Mouse (Mus musculus) erythroblast, adult 5-6 weeks (primary cell): ENCODE results near the gene F7. TPM values are rescaled to one million over a fixed set of nuclear protein-coding genes. Genes with fewer than 3 reads are reported as not detected.

Experiments used
- ATAC-seq: replicated peaks from 2 replicates; pipeline ENCODE4 v1.8.0; 2016; ENCODE audit warnings: moderate number of reproducible peaks, mild to moderate bottlenecking, moderate TSS enrichment, inconsistent platforms; ENCODE audit not compliant: poor library complexity, low FRiP score, severe bottlenecking
- total RNA-seq, 2 experiments: library from RNA; stranded (forward) in 1 of 2; stranded (reverse) in 1 of 2; fragments of 150-400 nt in 1 of 2; fragments of 200-764, 138-1000 nt in 1 of 2; gene quantifications; 2 replicates each; pipeline versions ENCODE4 v1.2.3 to v1.2.4; 2015 to 2017; ENCODE audit warnings: low replicate concordance in 2 of 2

Gene F7
- total RNA-seq (2015; ENCODE audit: low replicate concordance) (not detected in 2 replicates), total RNA-seq (2017; ENCODE audit: low replicate concordance) (not detected in 2 replicates)

DNA sequence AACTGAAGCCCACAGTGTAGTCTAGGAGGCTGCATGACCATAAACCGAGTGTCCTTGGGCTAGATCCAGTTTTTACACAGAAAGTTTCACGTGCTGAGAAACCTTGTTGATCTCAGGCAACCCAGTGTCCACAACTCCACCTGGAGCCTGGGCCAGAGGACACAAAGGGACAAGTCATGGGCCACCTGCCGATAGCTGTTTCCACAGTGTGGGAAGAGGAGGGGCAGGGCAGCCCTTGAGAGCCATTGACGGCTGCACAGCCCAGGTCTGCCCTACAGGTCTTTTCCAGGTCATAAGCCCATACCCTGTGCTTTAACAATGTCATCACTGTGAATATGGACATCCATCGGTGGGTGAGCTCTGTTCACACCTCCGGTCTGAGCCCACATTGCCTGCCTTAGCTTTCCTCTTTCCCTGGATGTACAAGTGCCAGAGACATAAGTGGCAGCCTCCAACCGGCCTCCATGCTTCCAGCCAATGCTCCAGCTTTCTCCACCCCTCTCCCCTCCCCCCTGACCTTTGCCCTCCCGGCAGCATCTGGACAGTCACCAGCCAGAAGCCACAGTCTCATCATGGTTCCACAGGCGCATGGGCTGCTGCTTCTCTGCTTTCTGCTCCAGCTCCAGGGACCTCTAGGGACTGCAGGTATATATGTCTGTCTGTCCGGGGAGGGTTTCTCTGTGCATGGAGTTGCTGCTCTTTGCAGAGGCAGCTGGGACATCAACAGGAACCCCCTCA is at the start of gene F7:
F7 (plus strand) TSS at position 548 of the 738 bp plus-strand sequence.
- no peak for ATAC-seq

- no peak for ATAC-seq
Observed at GRCm38 (mm10) chr8:12976290-12976689, 49.5 kb upstream of the F7 start.

DNA sequence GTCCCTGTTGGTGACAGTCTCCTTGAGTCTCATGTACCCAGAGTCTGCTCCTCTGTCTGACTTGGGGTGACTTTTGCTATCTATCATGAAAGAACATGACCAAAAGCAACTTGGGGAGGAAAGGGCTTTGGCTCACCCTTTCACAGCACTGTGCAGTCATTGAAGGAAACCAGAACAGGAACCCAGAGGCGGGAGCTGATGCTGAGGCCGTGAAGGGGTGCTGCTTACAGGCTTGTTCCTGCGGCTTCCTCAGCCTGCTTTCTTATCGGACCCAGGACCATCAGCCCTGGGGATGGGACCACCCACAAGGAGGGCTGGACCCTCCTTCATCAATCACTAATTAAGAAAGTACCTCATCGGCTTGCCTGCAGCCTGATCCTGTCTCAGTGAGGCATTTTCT is 49.1 kb upstream of the F7 start:
- no peak for ATAC-seq

DNA sequence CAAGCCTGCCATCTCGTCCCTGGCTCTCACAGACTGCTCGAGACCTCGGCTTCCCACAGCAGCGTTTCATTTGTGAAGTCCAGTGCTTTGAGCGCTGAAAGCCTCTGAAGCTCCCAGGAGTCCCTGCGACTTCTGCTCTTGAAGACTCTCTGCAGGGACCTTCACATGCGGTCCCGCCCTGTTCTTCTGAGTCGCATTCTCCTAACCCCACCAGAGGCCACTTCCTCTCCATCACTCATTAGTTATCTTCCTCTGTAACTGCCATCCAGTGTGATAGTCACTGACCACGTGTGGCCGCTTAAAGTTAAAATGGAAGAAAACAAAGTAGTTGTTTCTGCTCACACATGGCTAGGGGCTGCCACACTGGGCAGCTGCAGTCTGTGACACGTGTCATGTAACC is 48.5 kb upstream of the F7 start:
- ATAC-seq, result no peak

DNA sequence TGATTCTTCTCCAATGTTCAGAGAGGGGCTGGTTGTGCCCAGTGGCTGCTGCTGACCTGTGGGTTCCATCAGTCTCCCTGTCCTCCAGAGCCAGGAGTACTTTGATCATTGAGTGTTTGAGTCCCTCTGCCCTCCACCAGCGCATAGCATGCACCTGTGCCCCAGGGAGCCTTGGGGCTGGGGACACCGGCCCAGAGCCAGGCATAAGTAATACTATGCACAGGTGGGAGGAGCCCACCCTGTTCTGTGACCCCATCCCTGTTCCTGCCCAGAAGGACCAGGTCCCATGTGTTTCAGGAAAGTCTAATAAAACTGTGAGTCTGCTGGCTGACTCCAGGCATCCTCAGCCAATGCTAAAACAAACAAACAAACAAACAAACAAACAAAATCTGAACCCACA is 47.5 kb upstream of the F7 start:
- ATAC-seq, result no peak

DNA sequence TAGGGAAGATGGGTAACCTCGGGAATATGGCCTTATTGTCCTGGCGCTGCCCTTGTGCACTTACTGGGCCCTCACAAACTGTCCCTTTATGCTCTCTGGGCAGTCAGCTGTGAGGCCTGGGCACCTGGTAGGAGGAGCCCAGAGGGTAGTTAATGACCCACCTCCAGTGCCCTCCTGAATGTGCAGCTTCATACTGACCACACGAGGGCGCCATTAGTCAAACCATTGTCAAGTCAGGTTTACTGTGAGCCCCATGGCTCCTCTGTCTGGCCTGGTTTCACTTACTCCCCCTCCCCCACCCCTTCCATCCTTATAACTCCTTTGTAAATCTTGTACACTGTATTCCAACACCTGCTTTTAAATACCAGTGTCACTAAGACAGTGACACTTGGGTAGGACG is 47.1 kb upstream of the F7 start:
- ATAC-seq, result peak; percentile 66

DNA sequence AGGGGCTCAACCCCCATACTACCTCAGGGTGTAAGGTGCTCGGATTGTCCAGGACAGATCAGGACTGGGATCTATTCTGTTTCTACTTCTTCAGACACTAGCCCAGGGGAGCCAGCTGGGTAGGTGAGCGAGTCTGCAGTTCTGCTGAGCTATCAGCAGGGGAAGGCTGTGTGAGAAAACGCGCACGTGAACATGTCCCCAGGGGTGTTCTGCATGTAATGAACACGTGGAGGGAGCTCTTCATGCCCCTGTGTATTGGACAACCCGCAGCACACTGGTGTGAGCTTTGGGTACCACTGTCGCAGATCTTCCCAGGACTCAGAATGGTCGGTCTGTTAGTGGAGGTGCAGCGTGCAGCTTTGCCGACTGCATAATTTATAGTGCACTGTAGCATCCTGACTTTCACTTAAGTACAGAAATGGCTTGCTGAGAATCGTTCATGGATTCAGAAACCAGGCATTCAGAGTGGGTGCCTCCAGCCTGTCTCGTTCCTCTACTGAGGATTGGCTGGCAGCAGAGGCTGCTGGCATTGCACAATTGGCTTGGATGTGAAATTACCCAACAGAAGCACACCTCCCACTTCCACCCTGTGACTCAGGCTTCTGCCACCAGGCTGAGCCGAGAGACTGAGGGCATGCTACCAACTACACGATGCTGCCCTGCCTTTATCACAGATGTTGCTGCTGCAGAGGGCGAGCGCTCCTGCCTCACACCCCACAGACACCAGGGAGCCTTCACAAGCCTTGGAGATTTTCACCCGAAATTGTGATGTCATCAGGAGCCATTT is 42.0 kb upstream of the F7 start:
- no peak for ATAC-seq

DNA sequence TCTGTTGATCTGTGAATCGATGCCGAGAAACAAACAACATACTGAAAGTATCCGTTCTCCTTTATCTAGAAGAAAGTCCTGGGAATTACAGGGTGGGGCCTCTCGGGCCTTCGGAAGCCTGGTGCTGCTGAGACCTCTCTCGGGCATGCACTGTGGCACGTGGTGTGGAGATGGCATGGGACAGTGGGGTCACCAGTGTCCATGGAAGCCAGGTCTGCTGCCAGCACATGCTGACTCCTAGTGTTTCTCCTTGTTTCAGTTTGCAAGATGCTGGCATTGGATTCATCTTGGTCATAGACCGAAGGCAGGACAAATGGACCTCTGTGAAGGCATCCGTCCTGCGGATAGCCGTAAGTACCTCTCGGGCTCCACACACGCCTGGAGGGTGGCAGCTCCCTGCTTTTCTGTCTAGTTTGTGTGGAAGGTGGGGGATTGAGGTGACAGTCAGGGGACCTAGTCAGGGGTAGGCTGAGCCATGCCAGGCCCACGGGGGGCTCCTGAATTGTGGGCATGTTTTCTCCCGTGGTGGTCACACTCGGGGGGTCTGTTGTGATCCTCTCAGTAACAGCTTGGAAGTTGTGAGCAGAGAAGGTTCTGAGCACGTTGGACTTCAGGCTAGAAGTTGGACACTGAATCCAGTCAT is 41.1 kb upstream of the F7 start:
- ATAC-seq, result no peak

- ATAC-seq, result no peak
Observed at GRCm38 (mm10) chr8:12985259-12985658, 40.6 kb upstream of the F7 start.

- ATAC-seq, result no peak
Observed at GRCm38 (mm10) chr8:12987571-12987970, 38.3 kb upstream of the F7 start.

GRCm38 (mm10) chr8:12988722-12989430 is 37.0 kb upstream of the F7 start:
- no peak for ATAC-seq

DNA sequence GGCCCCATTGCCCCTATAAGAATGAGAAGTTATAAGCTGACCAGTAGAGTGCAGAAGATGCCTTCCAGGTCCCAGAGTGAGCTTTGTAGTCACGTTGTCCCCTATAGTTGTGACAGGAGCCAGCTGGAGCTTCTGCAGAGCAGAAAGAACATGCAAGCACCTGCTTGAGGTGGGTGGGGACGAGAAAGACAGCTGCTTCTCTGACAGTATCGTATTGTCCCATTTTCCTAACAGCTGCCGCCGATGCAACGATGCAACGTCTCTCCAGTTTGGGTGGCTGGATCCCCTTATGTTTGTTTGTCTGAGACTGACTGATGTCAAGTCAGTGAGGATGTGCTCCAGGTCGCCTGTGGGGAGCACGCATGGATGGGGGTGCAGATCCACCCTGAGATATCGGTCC is 34.4 kb upstream of the F7 start:
- ATAC-seq, result no peak

GRCm38 (mm10) chr8:12994468-12994867 is 31.4 kb upstream of the F7 start:
- no peak for ATAC-seq

GRCm38 (mm10) chr8:12995481-12995880 is 30.4 kb upstream of the F7 start:
- no peak for ATAC-seq

GRCm38 (mm10) chr8:12996831-12997275 is 29.0 kb upstream of the F7 start:
- ATAC-seq, result no peak

DNA sequence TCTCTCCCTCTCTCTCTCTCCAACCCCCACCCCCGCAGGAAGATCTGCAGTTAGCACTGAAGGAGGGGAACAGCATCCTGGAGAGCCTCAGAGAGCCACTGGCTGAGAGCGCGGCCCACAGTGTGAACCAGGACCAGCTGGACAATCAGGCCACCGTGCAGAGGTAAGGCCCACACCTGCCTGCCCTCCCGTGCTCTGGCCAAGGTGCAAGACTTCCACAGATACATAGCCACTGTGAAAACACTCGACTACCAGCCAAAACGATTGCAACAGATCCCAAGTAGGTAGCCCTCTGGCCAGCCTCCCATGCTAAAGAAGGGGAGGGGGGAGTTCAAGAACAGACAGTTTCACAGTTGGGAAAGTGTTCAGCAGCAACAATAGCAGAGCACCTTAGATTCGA is 27.5 kb upstream of the F7 start:
- no peak for ATAC-seq

- no peak for ATAC-seq
Observed at GRCm38 (mm10) chr8:12999793-13000192, 26.0 kb upstream of the F7 start.

DNA sequence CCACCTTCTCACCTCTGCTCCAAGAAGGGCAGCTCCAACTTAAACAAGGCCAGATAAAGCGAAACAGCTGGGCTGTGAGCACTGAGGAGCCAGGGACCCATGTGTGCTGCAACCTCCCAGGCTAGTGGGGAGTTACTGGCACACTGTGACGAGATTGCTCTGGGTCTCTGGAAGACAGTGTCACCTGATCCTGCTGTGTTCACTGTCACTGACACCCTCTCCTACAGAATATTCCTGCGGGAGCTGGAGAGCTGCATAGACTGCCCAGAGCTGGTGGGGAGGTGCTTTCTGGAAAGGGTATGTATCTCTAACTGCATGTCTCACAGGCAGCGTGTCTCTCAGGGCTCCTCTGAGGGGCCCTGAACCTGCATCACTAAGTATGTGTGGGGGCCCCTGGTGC is 18.4 kb upstream of the F7 start:
- no peak for ATAC-seq

DNA sequence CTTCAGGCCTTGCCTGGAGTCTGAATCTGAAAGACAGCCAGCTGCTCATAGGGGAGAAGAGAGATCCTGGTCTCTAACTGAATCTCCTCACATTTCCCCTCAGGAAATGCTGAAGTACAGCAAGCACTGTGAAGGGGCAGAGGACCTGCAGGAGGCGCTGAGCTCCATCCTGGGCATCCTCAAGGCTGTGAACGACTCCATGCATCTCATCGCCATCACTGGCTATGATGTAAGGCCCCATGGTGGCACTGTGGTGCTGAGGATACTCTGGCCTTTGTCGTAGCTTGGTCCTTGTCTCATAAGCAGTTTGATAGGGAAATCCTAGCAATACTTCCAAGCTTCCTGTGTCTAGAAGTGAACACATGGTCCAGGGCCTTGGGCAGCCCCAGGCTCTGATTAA is 15.5 kb upstream of the F7 start:
- no peak for ATAC-seq

GRCm38 (mm10) chr8:13019560-13019959 is 6.3 kb upstream of the F7 start:
- no peak for ATAC-seq
